In genomic region chr3:33790975-33791374, GRCm38 (mm10) we compare ENCODE assay signal across 12 mouse cellular contexts. TPM values are rescaled to one million over a fixed set of nuclear protein-coding genes. Genes with fewer than 3 reads are reported as not detected.
DNase-seq lines count a peak whose midpoint lies in the region; ATAC-seq and TF ChIP-seq lines count a peak whose summit lies in the region.
"Had no signal": no experiment of that assay in that cellular context is flagged by ENCODE, and none has a peak within 500 bp of the region (broad histone marks: within the 10 kb centered on the region; RNA-seq: fewer than 3 reads in every experiment).

No protein-coding gene starts in this region.

- H3K27me3 ChIP-seq in lung, embryonic 14.5 days (ENCODE audit: insufficient read depth, low read length), result no peaks in the 10 kb centered on the region
- H3K27me3 ChIP-seq in kidney, adult 2 months (replicated peaks; ENCODE audit: control insufficient read depth, insufficient read depth, low read length), result no peaks in the 10 kb centered on the region
- H3K27me3 ChIP-seq: embryonic facial prominence, embryonic 12.5 days had no signal

- intact Hi-C loops in gastrocnemius, adult 2 months (cut with DNase I), result no loop called here

- ATAC-seq in lung, embryonic 14.5 days (ENCODE audit: insufficient read depth), result no peak
- ATAC-seq in neutrophil, adult 5-6 weeks (ENCODE audit: extremely low read depth, insufficient number of reproducible peaks, low FRiP score, poor library complexity, severe bottlenecking), result 0 out of 2 replicates have a peak, but pooled peaks have one; percentile 19

- H3K9ac ChIP-seq in lung, embryonic 14.5 days, result no peak overlapping the region
- H3K9ac ChIP-seq: embryonic facial prominence, embryonic 12.5 days had no signal

- peak; percentile 34 for TF ChIP-seq CTCF in gastrocnemius, adult 2 months (IDR thresholded peaks at IDR 0.05)
- TF ChIP-seq CTCF in lung, embryonic 14.5 days (IDR thresholded peaks at IDR 0.05; ENCODE audit: low read depth), result no peak
- no peak for TF ChIP-seq CTCF in kidney, adult 2 months (conservative IDR thresholded peaks at IDR 0.05; ENCODE audit: insufficient read depth, insufficient read length, low read depth, low read length)

- no peak overlapping the region for H3K4me3 ChIP-seq in gastrocnemius, adult 2 months
- H3K4me3 ChIP-seq in lung, embryonic 14.5 days (ENCODE audit: low read depth, low read length), result no peak overlapping the region
- no peak overlapping the region for H3K4me3 ChIP-seq in kidney, adult 2 months (ENCODE audit: insufficient read depth, low read depth, low read length)
- H3K4me3 ChIP-seq: embryonic facial prominence, embryonic 12.5 days; myocyte had no signal

- H3K4me2 ChIP-seq in lung, embryonic 14.5 days, result no peak overlapping the region
- H3K4me2 ChIP-seq: embryonic facial prominence, embryonic 12.5 days had no signal

- H3K27ac ChIP-seq in gastrocnemius, adult 2 months, result no peak overlapping the region
- no peak overlapping the region for H3K27ac ChIP-seq in lung, embryonic 14.5 days (ENCODE audit: low read depth)
- no peak overlapping the region for H3K27ac ChIP-seq in kidney, adult 2 months (ENCODE audit: insufficient read depth, low read depth, low read length)
- H3K27ac ChIP-seq: embryonic facial prominence, embryonic 12.5 days had no signal

- DNase-seq in gastrocnemius, adult 2 months, result no peak
- DNase-seq in gastrocnemius, postnatal 10 days, result no peak
- DNase-seq in lung, embryonic 14.5 days, result peak; percentile 50
- no peak for DNase-seq in lung, postnatal 10 days
- DNase-seq in brain, adult 2 months (ENCODE audit: low read depth, low spot score), result peak; percentile 65
- no peak for DNase-seq in right cerebral cortex, adult 2 months (ENCODE audit: low spot score in 2 of 2)
- DNase-seq in kidney, adult 2 months, result no peak
- DNase-seq: kidney, postnatal 10 days; lung, postnatal 14 days had no signal

- TF ChIP-seq POLR2A in kidney, adult 2 months (IDR thresholded peaks at IDR 0.05; ENCODE audit: low read depth, low read length), result no peak

- no peaks in the 10 kb centered on the region for H3K9me3 ChIP-seq in lung, embryonic 14.5 days (ENCODE audit: low read depth, low read length)
- H3K9me3 ChIP-seq: embryonic facial prominence, embryonic 12.5 days had no signal

- no peaks in the 10 kb centered on the region for H3K36me3 ChIP-seq in lung, embryonic 14.5 days (ENCODE audit: insufficient read depth)
- H3K36me3 ChIP-seq in kidney, adult 2 months (ENCODE audit: control insufficient read depth, insufficient read depth, low read length), result no peaks in the 10 kb centered on the region
- H3K36me3 ChIP-seq: embryonic facial prominence, embryonic 12.5 days had no signal

- H3K4me1 ChIP-seq in lung, embryonic 14.5 days (ENCODE audit: insufficient read depth), result no peaks in the 10 kb centered on the region
- H3K4me1 ChIP-seq in kidney, adult 2 months (ENCODE audit: control insufficient read depth, insufficient read depth, low read length), result no peaks in the 10 kb centered on the region
- H3K4me1 ChIP-seq: embryonic facial prominence, embryonic 12.5 days had no signal

RNA-seq across cellular contexts. Expression of gene Ttc14, which starts 8.7 kb away (rescaled TPM):
- total RNA-seq in gastrocnemius, adult 2 months (2021), result 10 to 100 TPM; 11.2 to 12.9 TPM
- total RNA-seq in gastrocnemius, postnatal 10 days (2021), result 10 to 100 TPM; 13.6 to 19.4 TPM
- 65.9 and 70.1 TPM in 2 replicates for polyA plus RNA-seq in lung, embryonic 14.5 days (2014; fragmentation: Nextera tagmentation; extraction: Ambion mirVana)
- 158 and 165 TPM in 2 replicates for total RNA-seq in neutrophil, adult 5-6 weeks (2017)
- 6.5 and 10.7 TPM in 2 replicates for polyA plus RNA-seq in kidney, adult 2 months (2012; rRNA removed)

RNA-seq across cellular contexts. Expression of gene Ccdc39, which starts 53.1 kb away (rescaled TPM):
- under 1 TPM; 0.11 to 0.23 TPM for total RNA-seq in gastrocnemius, adult 2 months (2021)
- total RNA-seq in gastrocnemius, postnatal 10 days (2021), result under 1 TPM; 0.21 to 0.68 TPM
- 4.9 and 5.6 TPM in 2 replicates for polyA plus RNA-seq in lung, embryonic 14.5 days (2014; fragmentation: Nextera tagmentation; extraction: Ambion mirVana)
- 0.12 TPM in 1 of 2 replicates, not detected in the other for total RNA-seq in neutrophil, adult 5-6 weeks (2017)
- polyA plus RNA-seq in kidney, adult 2 months (2012; rRNA removed), result 2.0 and 3.4 TPM in 2 replicates

Comparison
In these comparisons a context has a peak if more than half of its experiments do, and no peak if none do; other contexts are left out.
1. DNase-seq: peak in lung, embryonic 14.5 days (single experiment) and brain, adult 2 months (single experiment); none in gastrocnemius, adult 2 months (single experiment), gastrocnemius, postnatal 10 days (single experiment), lung, postnatal 10 days (single experiment), right cerebral cortex, adult 2 months (0 of 2) and kidney, adult 2 months (single experiment).